In the genomic region with DNA sequence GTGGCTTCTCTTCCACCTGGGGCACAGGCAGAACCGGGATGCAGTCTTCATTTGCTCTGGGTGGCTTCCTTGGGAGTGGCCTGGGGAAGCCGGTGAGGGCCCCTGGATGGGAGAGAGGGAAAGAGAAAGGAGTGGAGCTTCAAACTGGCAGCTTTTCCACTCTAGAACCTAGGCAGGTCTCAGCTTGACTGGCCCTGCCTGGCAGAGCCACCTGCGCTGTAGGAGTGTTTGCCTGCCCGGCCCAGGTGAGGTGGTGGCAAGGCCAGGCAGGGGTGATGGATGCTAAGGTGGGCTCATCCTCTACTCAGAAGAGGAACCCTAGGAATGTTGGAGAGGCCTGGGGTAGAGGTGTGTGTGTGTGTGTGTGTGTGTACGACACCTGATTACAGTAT, we compare ENCODE assay signal across 12 mouse cellular contexts. TPM values are rescaled to one million over a fixed set of nuclear protein-coding genes. Genes with fewer than 3 reads are reported as not detected.
A peak's percentile ranks its signal among the peaks of the same experiment; 100 is the strongest.
DNase-seq lines count a peak whose midpoint lies in the region; ATAC-seq and TF ChIP-seq lines count a peak whose summit lies in the region.
"Had no signal": no experiment of that assay in that cellular context is flagged by ENCODE, and none has a peak within 500 bp of the region (broad histone marks: within the 10 kb centered on the region; RNA-seq: fewer than 3 reads in every experiment).

No protein-coding gene starts in this region.

- H3K4me1 ChIP-seq in erythroblast, embryonic 14.5 days (ENCODE audit: control insufficient read depth), result no peaks in the 10 kb centered on the region
- peaks cover 24% of the 10 kb centered on the region for H3K4me1 ChIP-seq in kidney, postnatal 0 days (replicated peaks; ENCODE audit: insufficient read depth, low read length)
- no peaks in the 10 kb centered on the region for H3K4me1 ChIP-seq in stomach, postnatal 0 days (replicated peaks; ENCODE audit: control insufficient read depth, insufficient read depth)

- no peaks in the 10 kb centered on the region for H3K27me3 ChIP-seq in erythroblast, embryonic 14.5 days (ENCODE audit: control insufficient read depth)
- H3K27me3 ChIP-seq in kidney, postnatal 0 days (ENCODE audit: insufficient read depth, low read length), result no peaks in the 10 kb centered on the region
- H3K27me3 ChIP-seq in stomach, postnatal 0 days (ENCODE audit: control insufficient read depth, insufficient read depth, low read length), result no peaks in the 10 kb centered on the region

- peak overlapping the region; percentile 32 for H3K4me3 ChIP-seq in erythroblast, embryonic 14.5 days (replicated peaks)
- peak overlapping the region; percentile 27 for H3K4me3 ChIP-seq in kidney, postnatal 0 days (replicated peaks; ENCODE audit: low read depth, low read length)
- H3K4me3 ChIP-seq in stomach, postnatal 0 days (ENCODE audit: low read depth, low read length), result peak overlapping the region; percentile 46

- peak overlapping the region; percentile 50 for H3K4me2 ChIP-seq in kidney, postnatal 0 days (ENCODE audit: low read length)
- H3K4me2 ChIP-seq in stomach, postnatal 0 days (replicated peaks; ENCODE audit: low read depth), result peak overlapping the region; percentile 68

- no peak for DNase-seq in kidney, postnatal 0 days (ENCODE audit: low spot score)
- no peak for DNase-seq in kidney, postnatal 25 days
- DNase-seq in urinary bladder, adult 2 months (ENCODE audit: low spot score), result peak; percentile 46
- no peak for DNase-seq in urinary bladder, postnatal 25 days (ENCODE audit: low spot score)
- DNase-seq in stomach, postnatal 0 days (ENCODE audit: low spot score), result no peak
- DNase-seq in layer of hippocampus, postnatal 36 days, result no peak

- TF ChIP-seq EP300 in stomach, postnatal 0 days (optimal IDR thresholded peaks at IDR 0.05), result no peak

- peak overlapping the region; percentile 93 for H3K27ac ChIP-seq in kidney, postnatal 0 days
- H3K27ac ChIP-seq in stomach, postnatal 0 days (replicated peaks), result peak overlapping the region; percentile 95

- TF ChIP-seq CTCF in kidney, postnatal 0 days (IDR thresholded peaks at IDR 0.05; ENCODE audit: low read depth), result no peak
- no peak for TF ChIP-seq CTCF in stomach, postnatal 0 days (IDR thresholded peaks at IDR 0.05; ENCODE audit: low read depth)

- no peak for ATAC-seq in erythroblast, adult 5-6 weeks (replicated peaks; ENCODE audit: low FRiP score, poor library complexity, severe bottlenecking)
- 0 out of 2 replicates have a peak, but pooled peaks have one; percentile 3 for ATAC-seq in kidney, postnatal 0 days (replicated peaks; ENCODE audit: low FRiP score, low read depth)
- ATAC-seq in stomach, postnatal 0 days (ENCODE audit: low FRiP score, low TSS enrichment), result peak; percentile 54
- ATAC-seq: midbrain, embryonic 16.5 days had no signal

- peak overlapping the region; percentile 55 for H3K9ac ChIP-seq in kidney, postnatal 0 days (ENCODE audit: low read depth, low read length)
- peak overlapping the region; percentile 63 for H3K9ac ChIP-seq in stomach, postnatal 0 days (ENCODE audit: low read length)

- WGBS in kidney, postnatal 0 days, result 59% methylated on average over 5 of the region's 5 CpGs
- WGBS in stomach, postnatal 0 days, result 56% methylated on average over 5 of the region's 5 CpGs

- no peaks in the 10 kb centered on the region for H3K9me3 ChIP-seq in erythroblast, embryonic 14.5 days (ENCODE audit: control insufficient read depth, low read length)
- H3K9me3 ChIP-seq in kidney, postnatal 0 days (replicated peaks; ENCODE audit: low read length), result no peaks in the 10 kb centered on the region
- no peaks in the 10 kb centered on the region for H3K9me3 ChIP-seq in stomach, postnatal 0 days (ENCODE audit: control insufficient read depth, low read length)

- H3K36me3 ChIP-seq in erythroblast, embryonic 14.5 days (ENCODE audit: control insufficient read depth), result no peaks in the 10 kb centered on the region
- 0 out of 2 replicates have a peak, but pooled peaks cover 4% of the 10 kb centered on the region for H3K36me3 ChIP-seq in kidney, postnatal 0 days (ENCODE audit: insufficient read depth, low read length)
- no peaks in the 10 kb centered on the region for H3K36me3 ChIP-seq in stomach, postnatal 0 days (ENCODE audit: control insufficient read depth, insufficient read depth, low read length)

RNA-seq across cellular contexts. Expression of gene S100a16, which starts 0.8 kb away (rescaled TPM):
- polyA plus RNA-seq in erythroblast, embryonic 14.5 days (2012), result 0.23 and 0.51 TPM in 2 replicates
- total RNA-seq in erythroblast, adult 5-6 weeks (2015; ENCODE audit: low replicate concordance), result not detected in 2 replicates
- total RNA-seq in erythroblast, adult 5-6 weeks (2017; ENCODE audit: low replicate concordance), result not detected in 2 replicates
- 242 and 252 TPM in 2 replicates for polyA plus RNA-seq in kidney, postnatal 0 days (2015; fragmentation: Nextera tagmentation; extraction: Ambion mirVana)
- 151 and 159 TPM in 2 replicates for polyA plus RNA-seq in urinary bladder, adult 2 months (2012; rRNA removed)
- 559 and 590 TPM in 2 replicates for polyA plus RNA-seq in stomach, postnatal 0 days (2015; fragmentation: Nextera tagmentation; extraction: Ambion mirVana)
- total RNA-seq in layer of hippocampus, postnatal 36 days (2021), result 10 to 100 TPM; 82.5 to 96.2 TPM

RNA-seq across cellular contexts. Expression of gene S100a14, which starts 11.2 kb away (rescaled TPM):
- polyA plus RNA-seq in erythroblast, embryonic 14.5 days (2012), result not detected in 2 replicates
- not detected in 2 replicates for total RNA-seq in erythroblast, adult 5-6 weeks (2015; ENCODE audit: low replicate concordance)
- total RNA-seq in erythroblast, adult 5-6 weeks (2017; ENCODE audit: low replicate concordance), result not detected in 2 replicates
- polyA plus RNA-seq in kidney, postnatal 0 days (2015; fragmentation: Nextera tagmentation; extraction: Ambion mirVana), result 10.2 and 12.5 TPM in 2 replicates
- polyA plus RNA-seq in urinary bladder, adult 2 months (2012; rRNA removed), result 70.1 and 94.3 TPM in 2 replicates
- polyA plus RNA-seq in stomach, postnatal 0 days (2015; fragmentation: Nextera tagmentation; extraction: Ambion mirVana), result 271 and 299 TPM in 2 replicates
- under 1 TPM; 0.53 to 0.67 TPM for total RNA-seq in layer of hippocampus, postnatal 36 days (2021)
- total RNA-seq: gastrocnemius, postnatal 14 days; left cerebral cortex, postnatal 4 days had no signal
- polyA plus RNA-seq: midbrain, embryonic 16.5 days had no signal

RNA-seq across cellular contexts. Expression of gene S100a3, which starts 22.5 kb away (rescaled TPM):
- polyA plus RNA-seq in erythroblast, embryonic 14.5 days (2012), result not detected in 2 replicates
- total RNA-seq in erythroblast, adult 5-6 weeks (2015; ENCODE audit: low replicate concordance), result 2.5 TPM in 1 of 2 replicates, not detected in the other
- not detected in 2 replicates for total RNA-seq in erythroblast, adult 5-6 weeks (2017; ENCODE audit: low replicate concordance)
- polyA plus RNA-seq in kidney, postnatal 0 days (2015; fragmentation: Nextera tagmentation; extraction: Ambion mirVana), result 0.15 and 0.16 TPM in 2 replicates
- 3.3 and 4.7 TPM in 2 replicates for polyA plus RNA-seq in urinary bladder, adult 2 months (2012; rRNA removed)
- polyA plus RNA-seq in stomach, postnatal 0 days (2015; fragmentation: Nextera tagmentation; extraction: Ambion mirVana), result 1.2 and 2.1 TPM in 2 replicates
- total RNA-seq in layer of hippocampus, postnatal 36 days (2021), result 1 to 10 TPM; 1.1 to 1.4 TPM
- total RNA-seq: adrenal gland, postnatal 25 days had no signal
- polyA plus RNA-seq: midbrain, embryonic 16.5 days had no signal

RNA-seq across cellular contexts. Expression of gene S100a13, which starts 23.7 kb away (rescaled TPM):
- 0.67 and 0.76 TPM in 2 replicates for polyA plus RNA-seq in erythroblast, embryonic 14.5 days (2012)
- total RNA-seq in erythroblast, adult 5-6 weeks (2015; ENCODE audit: low replicate concordance), result 1.9 and 18.0 TPM in 2 replicates
- total RNA-seq in erythroblast, adult 5-6 weeks (2017; ENCODE audit: low replicate concordance), result 22.4 and 31.6 TPM in 2 replicates
- 72.2 and 78.5 TPM in 2 replicates for polyA plus RNA-seq in kidney, postnatal 0 days (2015; fragmentation: Nextera tagmentation; extraction: Ambion mirVana)
- polyA plus RNA-seq in urinary bladder, adult 2 months (2012; rRNA removed), result 86.1 and 86.3 TPM in 2 replicates
- polyA plus RNA-seq in stomach, postnatal 0 days (2015; fragmentation: Nextera tagmentation; extraction: Ambion mirVana), result 66.7 and 73.6 TPM in 2 replicates
- 10 to 100 TPM; 21.1 to 26.4 TPM for total RNA-seq in layer of hippocampus, postnatal 36 days (2021)

RNA-seq across cellular contexts. Expression of gene S100a1, which starts 23.7 kb away (rescaled TPM):
- polyA plus RNA-seq in erythroblast, embryonic 14.5 days (2012), result 0.15 and 0.23 TPM in 2 replicates
- total RNA-seq in erythroblast, adult 5-6 weeks (2015; ENCODE audit: low replicate concordance), result 41.3 and 51.2 TPM in 2 replicates
- total RNA-seq in erythroblast, adult 5-6 weeks (2017; ENCODE audit: low replicate concordance), result 15.3 and 28.6 TPM in 2 replicates
- 336 and 353 TPM in 2 replicates for polyA plus RNA-seq in kidney, postnatal 0 days (2015; fragmentation: Nextera tagmentation; extraction: Ambion mirVana)
- 592 and 865 TPM in 2 replicates for polyA plus RNA-seq in urinary bladder, adult 2 months (2012; rRNA removed)
- 386 TPM in 2 replicates for polyA plus RNA-seq in stomach, postnatal 0 days (2015; fragmentation: Nextera tagmentation; extraction: Ambion mirVana)
- 10 to 100 TPM; 95.5 to 98.7 TPM for total RNA-seq in layer of hippocampus, postnatal 36 days (2021)

Comparison
In these comparisons a context has a peak if more than half of its experiments do, and no peak if none do; other contexts are left out.
1. RNA of gene S100a16, which starts 0.8 kb away (polyA plus RNA-seq): 559 to 590 TPM in stomach, postnatal 0 days, 242 to 252 TPM in kidney, postnatal 0 days and 151 to 159 TPM in urinary bladder, adult 2 months; 0.23 to 0.51 TPM in erythroblast, embryonic 14.5 days; every median in the first group is over 100 times any median in the second.
2. RNA of gene S100a14, which starts 11.2 kb away (polyA plus RNA-seq): 271 to 299 TPM in stomach, postnatal 0 days, 70.1 to 94.3 TPM in urinary bladder, adult 2 months and 10.2 to 12.5 TPM in kidney, postnatal 0 days; not detected in erythroblast, embryonic 14.5 days; every median in the first group is over 10 times any median in the second.
3. Peak in every context shown above with its lines, with median percentiles within 50 percentile points of each other: H3K4me3 ChIP-seq.